Mouse (Mus musculus) cerebellum, postnatal 36 days (tissue): Measurements from ENCODE around the gene Slc2a10.
"Not testable (repeated sequence)": the region's sequence is repeated elsewhere in the genome, so short reads cannot be mapped to it uniquely, and the experiment has no call there.

Experiments used
- DNase-seq, 2 experiments: peaks; one replicate each; pipeline ENCODE4 v3.0.0; 2021 to 2022; ENCODE audit warnings: mixed read lengths in 2 of 2

Slc2a10 gene

GRCm38 (mm10) chr2:165509686-165510085 lies 6.1 kb downstream of the Slc2a10 start:
- DNase-seq, result no peak

- no peak for DNase-seq
Measured at GRCm38 (mm10) chr2:165510466-165510865, 6.9 kb downstream of the Slc2a10 start.

GRCm38 (mm10) chr2:165510914-165511458 lies 7.4 kb downstream of the Slc2a10 start:
- DNase-seq, result not testable (repeated sequence)

GRCm38 (mm10) chr2:165511530-165511929 lies 7.9 kb downstream of the Slc2a10 start:
- not testable (repeated sequence) for DNase-seq

- DNase-seq, result no peak
Measured at GRCm38 (mm10) chr2:165512426-165512825, 8.8 kb downstream of the Slc2a10 start.

GRCm38 (mm10) chr2:165512870-165513600 lies 9.4 kb downstream of the Slc2a10 start:
- DNase-seq, result no peak

GRCm38 (mm10) chr2:165515178-165515728 lies 11.7 kb downstream of the Slc2a10 start:
- DNase-seq, result no peak

GRCm38 (mm10) chr2:165525609-165526008 lies 22.0 kb downstream of the Slc2a10 start:
- peak in 1 of 2 experiments; percentile 25 for DNase-seq

- peak; percentile 59 to 64 for DNase-seq
Measured at GRCm38 (mm10) chr2:165529106-165529505, 25.5 kb downstream of the Slc2a10 start.

- DNase-seq, result no peak
Measured at GRCm38 (mm10) chr2:165533789-165534188, 30.2 kb downstream of the Slc2a10 start.

GRCm38 (mm10) chr2:165540975-165541374 lies 37.4 kb downstream of the Slc2a10 start:
- no peak for DNase-seq

GRCm38 (mm10) chr2:165542939-165543669 lies 39.5 kb downstream of the Slc2a10 start:
- DNase-seq, result no peak

GRCm38 (mm10) chr2:165543670-165544016 lies 40.1 kb downstream of the Slc2a10 start:
- DNase-seq, result no peak

- DNase-seq, result no peak
Measured at GRCm38 (mm10) chr2:165545687-165546086, 42.1 kb downstream of the Slc2a10 start.

GRCm38 (mm10) chr2:165546341-165546740 lies 42.8 kb downstream of the Slc2a10 start:
- DNase-seq, result no peak

GRCm38 (mm10) chr2:165547410-165547809 lies 43.8 kb downstream of the Slc2a10 start:
- peak in 1 of 2 experiments; percentile 12 for DNase-seq

- no peak for DNase-seq
Measured at GRCm38 (mm10) chr2:165548627-165549026, 45.0 kb downstream of the Slc2a10 start.

GRCm38 (mm10) chr2:165550410-165550809 lies 46.8 kb downstream of the Slc2a10 start:
- DNase-seq, result not testable (repeated sequence)

- no peak for DNase-seq
Measured at GRCm38 (mm10) chr2:165554066-165554465, 50.5 kb downstream of the Slc2a10 start.

GRCm38 (mm10) chr2:165557278-165557677 lies 53.7 kb downstream of the Slc2a10 start:
- DNase-seq, result no peak

GRCm38 (mm10) chr2:165558916-165559315 lies 55.3 kb downstream of the Slc2a10 start:
- DNase-seq, result no peak

- no peak for DNase-seq
Measured at GRCm38 (mm10) chr2:165559506-165560235, 56.1 kb downstream of the Slc2a10 start.

- no peak for DNase-seq
Measured at GRCm38 (mm10) chr2:165561861-165562260, 58.3 kb downstream of the Slc2a10 start.
